Mouse (Mus musculus) kidney, embryonic 16.5 days (tissue): Measurements from ENCODE around the gene Gm28553. TPM values are rescaled to one million over a fixed set of nuclear protein-coding genes. Genes with fewer than 3 reads are reported as not detected.
"Not testable (repeated sequence)": the region's sequence is repeated elsewhere in the genome, so short reads cannot be mapped to it uniquely, and the experiment has no call there.

Experiments
- ATAC-seq: fragments of 200-750 bp; cut with Nextera tagmentation; 2 replicates; pipeline ENCODE4 v1.8.0; 2017; ENCODE audit warnings: moderate TSS enrichment; ENCODE audit not compliant: low FRiP score, low TSS enrichment
- H3K27ac ChIP-seq: fragments of 300-500 bp; sonication (generic); 2 replicates; pipeline ENCODE4 v1.5.1; 2014; ENCODE audit warnings: low read length
- H3K27me3 ChIP-seq: fragments of 300-500 bp; sonication (generic); 2 replicates; pipeline ENCODE4 v1.6.1; 2014; ENCODE audit warnings: low read length, control low read depth, mixed read lengths; ENCODE audit not compliant: insufficient read depth
- H3K36me3 ChIP-seq: fragments of 300-500 bp; sonication (generic); 2 replicates; pipeline ENCODE4 v1.6.1; 2014; ENCODE audit warnings: low read length, control low read depth, mixed read lengths; ENCODE audit not compliant: insufficient read depth
- H3K4me1 ChIP-seq: fragments of 300-500 bp; sonication (generic); 2 replicates; pipeline ENCODE4 v1.6.1; 2014; ENCODE audit warnings: low read length, control low read depth, mixed read lengths; ENCODE audit not compliant: insufficient read depth
- H3K4me2 ChIP-seq: fragments of 300-500 bp; sonication (generic); replicated peaks from 2 replicates; pipeline ENCODE4 v1.6.1; 2014; ENCODE audit warnings: low read depth, low read length
- H3K4me3 ChIP-seq: fragments of 300-500 bp; sonication (generic); 2 replicates; pipeline ENCODE4 v1.5.1; 2014; ENCODE audit warnings: mild to moderate bottlenecking, low read length
- H3K9ac ChIP-seq: fragments of 300-500 bp; sonication (generic); replicated peaks from 2 replicates; pipeline ENCODE4 v1.6.1; 2014; ENCODE audit warnings: low read length
- H3K9me3 ChIP-seq: fragments of 300-500 bp; sonication (generic); 2 replicates; pipeline ENCODE4 v1.6.1; 2016; ENCODE audit warnings: low read length, control low read depth
- WGBS: fragments of 180-500 bp; shearing (Covaris S2); extraction: QIAGEN DNeasy Blood & Tissue Kit; methylation state at CpG from one replicate; pipeline ENCODE4 v1.1.7; 2014; 5-methylcytosine and 5-hydroxymethylcytosine counted together
- polyA plus RNA-seq: library from polyadenylated mRNA; unstranded; fragments of >200 nt; fragmentation: Nextera tagmentation; extraction: Ambion mirVana; gene quantifications from 2 replicates; pipeline ENCODE4 v1.2.1, GENCODE M21; 2015

Gm28553 gene
- polyA plus RNA-seq, result not detected in 2 replicates

DNA sequence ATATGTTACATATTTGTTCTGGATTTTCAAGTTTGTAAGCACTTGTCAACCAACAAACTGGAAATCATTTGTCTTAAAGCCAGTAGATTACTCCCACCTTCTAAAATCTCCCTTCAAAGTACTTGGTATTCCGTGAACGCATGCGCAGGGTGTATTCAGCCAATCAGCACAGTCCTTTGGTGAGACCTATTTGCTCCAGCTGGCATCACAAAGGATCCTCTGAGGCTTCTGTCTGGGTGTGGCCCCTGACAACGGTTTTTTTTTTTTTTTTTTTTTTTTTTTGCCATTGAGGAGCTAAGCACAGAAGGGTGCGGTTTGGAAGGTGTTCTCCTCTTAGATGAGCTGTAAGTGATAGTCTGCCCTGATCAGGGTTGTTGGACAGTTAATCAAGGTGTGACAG lies at the start of gene Gm28553:
TSS of gene Gm28553 (plus strand) at position 301 of the 400 bp plus-strand sequence.
- H3K36me3 ChIP-seq, H3K27me3 ChIP-seq, H3K9me3 ChIP-seq, H3K27ac ChIP-seq, H3K4me3 ChIP-seq, ATAC-seq, H3K4me2 ChIP-seq, H3K4me1 ChIP-seq, H3K9ac ChIP-seq: not testable (repeated sequence)
- no CpG with 5 or more reads among the region's 5 CpGs for WGBS
